Comparison of ENCODE assay signal across 10 mouse cellular contexts in genomic region chr13:97249051-97249461, GRCm38 (mm10). TPM values are rescaled to one million over a fixed set of nuclear protein-coding genes. Genes with fewer than 3 reads are reported as not detected.
DNase-seq lines count a peak whose midpoint lies in the region; ATAC-seq and TF ChIP-seq lines count a peak whose summit lies in the region.
"Had no signal": no experiment of that assay in that cellular context is flagged by ENCODE, and none has a peak within 500 bp of the region (broad histone marks: within the 10 kb centered on the region; RNA-seq: fewer than 3 reads in every experiment).

No protein-coding gene starts in this region.

- H3K27me3 ChIP-seq in embryonic facial prominence, embryonic 11.5 days (ENCODE audit: control insufficient read depth, insufficient read depth, low read length), result no peaks in the 10 kb centered on the region
- no peaks in the 10 kb centered on the region for H3K27me3 ChIP-seq in hindbrain, embryonic 14.5 days (ENCODE audit: control insufficient read depth, insufficient read depth, low read length)
- no peaks in the 10 kb centered on the region for H3K27me3 ChIP-seq in neural tube, embryonic 14.5 days (ENCODE audit: control insufficient read depth, insufficient read depth, low read length)
- H3K27me3 ChIP-seq: liver, embryonic 13.5 days had no signal

- peak overlapping the region; percentile 99 for H3K27ac ChIP-seq in layer of hippocampus, adult 2 months
- no peak overlapping the region for H3K27ac ChIP-seq in embryonic facial prominence, embryonic 11.5 days (replicated peaks; ENCODE audit: low read depth, low read length)
- no peak overlapping the region for H3K27ac ChIP-seq in hindbrain, embryonic 14.5 days
- H3K27ac ChIP-seq in neural tube, embryonic 14.5 days (ENCODE audit: low read depth, low read length), result no peak overlapping the region; the same call in 1 of the 2 replicates
- H3K27ac ChIP-seq: liver, embryonic 13.5 days had no signal

- no peaks in the 10 kb centered on the region for H3K9me3 ChIP-seq in embryonic facial prominence, embryonic 11.5 days (replicated peaks; ENCODE audit: control insufficient read depth, low read length)
- H3K9me3 ChIP-seq in hindbrain, embryonic 14.5 days (ENCODE audit: control insufficient read depth, low read length), result no peaks in the 10 kb centered on the region
- H3K9me3 ChIP-seq in neural tube, embryonic 14.5 days (ENCODE audit: control insufficient read depth, low read length), result no peaks in the 10 kb centered on the region
- H3K9me3 ChIP-seq: liver, embryonic 13.5 days had no signal

- H3K4me3 ChIP-seq in layer of hippocampus, adult 2 months, result peak overlapping the region; percentile 98
- H3K4me3 ChIP-seq in embryonic facial prominence, embryonic 11.5 days (ENCODE audit: low read depth, low read length), result no peak overlapping the region
- peak overlapping the region; percentile 4 for H3K4me3 ChIP-seq in hindbrain, embryonic 14.5 days (replicated peaks; ENCODE audit: low read length)
- peak overlapping the region; percentile 13; the same call in 1 of the 2 replicates for H3K4me3 ChIP-seq in neural tube, embryonic 14.5 days (ENCODE audit: low read depth, low read length)
- H3K4me3 ChIP-seq: liver, embryonic 13.5 days had no signal

- H3K4me1 ChIP-seq in embryonic facial prominence, embryonic 11.5 days (ENCODE audit: control insufficient read depth, insufficient read depth, low read length), result peaks cover 6% of the 10 kb centered on the region; the same call in 1 of the 2 replicates
- H3K4me1 ChIP-seq in hindbrain, embryonic 14.5 days (replicated peaks; ENCODE audit: control insufficient read depth, insufficient read depth, low read length), result peaks cover 84% of the 10 kb centered on the region
- H3K4me1 ChIP-seq in neural tube, embryonic 14.5 days (ENCODE audit: control insufficient read depth, insufficient read depth, low read length), result peaks cover 77% of the 10 kb centered on the region

- no peak overlapping the region for H3K4me2 ChIP-seq in embryonic facial prominence, embryonic 11.5 days (ENCODE audit: low read depth, low read length)
- H3K4me2 ChIP-seq in hindbrain, embryonic 14.5 days (replicated peaks), result peak overlapping the region; percentile 82
- H3K4me2 ChIP-seq in neural tube, embryonic 14.5 days (ENCODE audit: low read depth, low read length), result peak overlapping the region; percentile 67
- H3K4me2 ChIP-seq: liver, embryonic 13.5 days had no signal

- peaks cover 8% of the 10 kb centered on the region for H3K36me3 ChIP-seq in embryonic facial prominence, embryonic 11.5 days (replicated peaks; ENCODE audit: control insufficient read depth, insufficient read depth, low read depth, low read length)
- peaks cover 73% of the 10 kb centered on the region for H3K36me3 ChIP-seq in hindbrain, embryonic 14.5 days (replicated peaks; ENCODE audit: control insufficient read depth, insufficient read depth)
- H3K36me3 ChIP-seq in neural tube, embryonic 14.5 days (ENCODE audit: control insufficient read depth, insufficient read depth, low read length), result peaks cover 56% of the 10 kb centered on the region

- TF ChIP-seq CTCF in layer of hippocampus, adult 2 months (conservative IDR thresholded peaks at IDR 0.05), result no peak

- H3K9ac ChIP-seq in embryonic facial prominence, embryonic 11.5 days (replicated peaks; ENCODE audit: low read length), result no peak overlapping the region
- H3K9ac ChIP-seq in hindbrain, embryonic 14.5 days, result peak overlapping the region; percentile 29; the same call in 1 of the 2 replicates
- H3K9ac ChIP-seq in neural tube, embryonic 14.5 days (replicated peaks; ENCODE audit: low read depth, low read length), result no peak overlapping the region
- H3K9ac ChIP-seq: liver, embryonic 13.5 days had no signal

- WGBS in embryonic facial prominence, embryonic 11.5 days, result 25% methylated on average over 5 of the region's 5 CpGs
- WGBS in hindbrain, embryonic 14.5 days, result 18% methylated on average over 5 of the region's 5 CpGs
- 14% methylated on average over 5 of the region's 5 CpGs for WGBS in neural tube, embryonic 14.5 days

- ATAC-seq in embryonic facial prominence, embryonic 11.5 days (replicated peaks; ENCODE audit: insufficient number of reproducible peaks, low FRiP score, low TSS enrichment, low read depth), result no peak
- ATAC-seq in hindbrain, embryonic 14.5 days (ENCODE audit: low FRiP score), result no peak
- ATAC-seq in neural tube, embryonic 14.5 days (ENCODE audit: low read depth), result no peak

- no peak for DNase-seq in layer of hippocampus, adult 2 months (ENCODE audit: low spot score in 2 of 2)
- DNase-seq in layer of hippocampus, postnatal 10 days (ENCODE audit: low spot score in 2 of 2), result no peak
- DNase-seq in embryonic facial prominence, embryonic 11.5 days (ENCODE audit: low spot score), result peak; percentile 45
- no peak for DNase-seq in hindbrain, embryonic 14.5 days (ENCODE audit: low spot score)
- no peak for DNase-seq in adrenal gland, postnatal 36 days
- DNase-seq in urinary bladder, postnatal 10 days (ENCODE audit: low spot score), result no peak
- no peak for DNase-seq in layer of hippocampus, adult 9-11 months
- DNase-seq: liver, embryonic 13.5 days; right cerebral cortex, adult 18-20 months had no signal

RNA-seq across cellular contexts. Expression of gene Enc1, which starts 8.2 kb away (rescaled TPM):
- 100 to 1,000 TPM; 744 to 746 TPM for total RNA-seq in layer of hippocampus, adult 2 months (2021)
- total RNA-seq in layer of hippocampus, postnatal 10 days (2021), result 100 to 1,000 TPM; 561 to 584 TPM
- polyA plus RNA-seq in embryonic facial prominence, embryonic 11.5 days (2014; fragmentation: Nextera tagmentation; extraction: Ambion mirVana), result 8.3 and 10.5 TPM in 2 replicates
- 80.5 and 82.4 TPM in 2 replicates for polyA plus RNA-seq in hindbrain, embryonic 14.5 days (2014; fragmentation: Nextera tagmentation; extraction: Ambion mirVana)
- polyA plus RNA-seq in neural tube, embryonic 14.5 days (2014; fragmentation: Nextera tagmentation; extraction: Ambion mirVana), result 72.3 and 94.5 TPM in 2 replicates
- total RNA-seq in adrenal gland, postnatal 36 days (2021), result 10 to 100 TPM in 1 of 2 experiments, 1 to 10 TPM in 1; 8.3 to 10.2 TPM

RNA-seq across cellular contexts. Expression of gene Hexb, which starts 50.9 kb away (rescaled TPM):
- total RNA-seq in layer of hippocampus, adult 2 months (2021), result 100 to 1,000 TPM; 118 to 124 TPM
- 100 to 1,000 TPM in 1 of 2 experiments, 10 to 100 TPM in 1; 91.3 to 102 TPM for total RNA-seq in layer of hippocampus, postnatal 10 days (2021)
- 25.9 and 28.3 TPM in 2 replicates for polyA plus RNA-seq in embryonic facial prominence, embryonic 11.5 days (2014; fragmentation: Nextera tagmentation; extraction: Ambion mirVana)
- 45.3 and 50.7 TPM in 2 replicates for polyA plus RNA-seq in hindbrain, embryonic 14.5 days (2014; fragmentation: Nextera tagmentation; extraction: Ambion mirVana)
- 48.2 and 54.1 TPM in 2 replicates for polyA plus RNA-seq in neural tube, embryonic 14.5 days (2014; fragmentation: Nextera tagmentation; extraction: Ambion mirVana)
- total RNA-seq in adrenal gland, postnatal 36 days (2021), result 10 to 100 TPM; 27.6 to 29.2 TPM

Comparison
In these comparisons a context has a peak if more than half of its experiments do, and no peak if none do; other contexts are left out.
1. RNA of gene Enc1, which starts 8.2 kb away (total RNA-seq): 744 to 746 TPM in layer of hippocampus, adult 2 months and 561 to 584 TPM in layer of hippocampus, postnatal 10 days; 8.3 to 10.2 TPM in adrenal gland, postnatal 36 days; every median in the first group is over 10 times any median in the second.